Mouse (Mus musculus): ENCODE results near the gene Slc41a1.

DNA sequence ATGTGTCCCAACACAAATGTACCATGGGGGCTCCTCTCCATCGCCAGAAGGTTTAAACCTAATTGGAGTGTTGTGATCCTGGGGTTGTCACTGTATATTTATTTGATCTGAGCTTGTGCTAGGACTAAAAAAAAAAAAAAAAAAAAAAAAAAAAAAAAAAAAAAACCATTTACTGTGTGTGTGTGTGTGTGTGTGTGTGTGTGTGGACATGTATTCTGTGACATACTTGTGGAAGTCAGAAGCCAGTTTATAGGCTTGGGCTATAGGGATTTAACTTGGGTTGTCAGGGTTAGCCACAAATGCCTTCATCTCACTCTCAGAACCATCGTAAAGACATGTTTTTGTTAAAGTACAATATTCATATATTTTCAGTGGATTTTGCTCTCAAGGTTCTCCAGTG is 42.3 kb downstream of the Slc41a1 start:
- no peak for TF ChIP-seq EP300 (IDR thresholded peaks at IDR 0.05; ENCODE audit: low read depth)
- TF ChIP-seq CTCF (IDR thresholded peaks at IDR 0.05; ENCODE audit: low read depth): no peak

All from liver, embryonic 14.5 days (tissue).